Mouse (Mus musculus) cerebellum, adult 2 months (tissue): Measurements from ENCODE around the gene Polh. TPM values are rescaled to one million over a fixed set of nuclear protein-coding genes. Genes with fewer than 3 reads are reported as not detected.

Experiments used
- DNase-seq, 2 experiments: peaks; one replicate each; pipeline ENCODE4 v3.0.0; 2021
- H3K27ac ChIP-seq: fragments of 200-500 bp; 2 replicates; pipeline ENCODE4 v1.5.1; 2012; ENCODE audit warnings: low read length, control low read depth, inconsistent platforms; ENCODE audit not compliant: insufficient read depth
- H3K27me3 ChIP-seq: fragments of 200-500 bp; 2 replicates; pipeline ENCODE4 v1.6.1; 2012; ENCODE audit warnings: inconsistent platforms, mild to moderate bottlenecking, low read length, moderate library complexity; ENCODE audit not compliant: control insufficient read depth, insufficient read depth
- H3K4me1 ChIP-seq: fragments of 200-500 bp; 2 replicates; pipeline ENCODE4 v1.6.1; 2011; ENCODE audit warnings: low read length; ENCODE audit not compliant: control insufficient read depth, insufficient read depth
- H3K4me3 ChIP-seq: fragments of 200-500 bp; replicated peaks from 2 replicates; pipeline ENCODE3; 2011; ENCODE audit warnings: mild to moderate bottlenecking, low read depth, low read length, control low read depth; ENCODE audit not compliant: insufficient read depth
- CTCF ChIP-seq: fragments of 200-500 bp; IDR thresholded peaks from 2 replicates; pipeline ENCODE4 v1.5.1; 2011; ENCODE audit warnings: low read depth, mild to moderate bottlenecking, control low read depth, low read length, moderate library complexity, borderline replicate concordance; ENCODE audit not compliant: insufficient read depth
- POLR2A ChIP-seq: fragments of 200-500 bp; IDR thresholded peaks from 2 replicates; pipeline ENCODE4 v1.6.1; 2011; ENCODE audit warnings: low read length, control low read depth, borderline replicate concordance; ENCODE audit not compliant: insufficient read depth
- WGBS: fragments of 180-500 bp; shearing (Covaris S2); methylation state at CpG from one replicate; pipeline ENCODE4 v1.1.7; 2018; 5-methylcytosine and 5-hydroxymethylcytosine counted together
- polyA plus RNA-seq: library from polyadenylated mRNA; depleted of rRNA; stranded (reverse); fragments of >200 nt; gene quantifications from 2 replicates; pipeline ENCODE4 v1.2.3, GENCODE M21; 2012; rRNA removed

Polh gene
- polyA plus RNA-seq, 1 experiment: 5.8 TPM

DNA sequence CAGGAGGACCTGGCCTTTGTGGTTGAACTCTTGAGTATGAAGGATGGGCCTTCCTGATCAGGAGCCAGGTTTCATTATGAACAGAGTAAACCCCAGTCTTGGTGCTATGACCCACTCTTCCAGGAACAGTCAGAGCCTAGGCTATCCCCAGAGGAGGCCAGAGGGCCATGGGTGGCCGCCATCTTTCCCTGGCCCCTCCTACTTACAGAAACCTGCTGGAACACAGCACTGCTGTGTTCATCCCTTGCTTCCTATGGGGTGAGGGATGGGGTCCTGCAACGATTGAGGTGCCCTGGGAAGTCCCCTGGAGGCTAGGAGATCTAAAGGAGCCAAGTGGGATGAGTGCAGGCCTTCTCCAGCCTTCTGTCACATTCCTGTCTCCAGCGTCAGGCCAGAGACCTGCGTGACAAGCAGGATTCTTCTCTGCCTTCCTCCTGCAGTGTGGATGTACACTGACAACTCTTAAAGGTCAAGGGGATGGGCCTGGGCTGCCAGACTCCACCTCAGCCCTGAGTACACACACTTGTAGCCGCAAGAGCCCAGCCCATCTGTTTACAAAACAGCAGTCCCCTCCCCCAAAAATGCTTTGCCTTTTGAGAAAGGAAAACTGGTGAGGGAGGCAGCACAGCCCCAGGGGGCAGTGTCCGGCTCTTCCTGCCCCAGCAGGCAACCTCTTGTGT lies 74.5 kb downstream of the Polh start:
- no peaks in the 10 kb centered on the region for H3K27me3 ChIP-seq
- H3K27ac ChIP-seq: no peak overlapping the region
- H3K4me3 ChIP-seq: no peak overlapping the region
- H3K4me1 ChIP-seq: no peaks in the 10 kb centered on the region
- no peak for DNase-seq
- no peak for TF ChIP-seq POLR2A
- no peak for TF ChIP-seq CTCF
- WGBS: 66% methylated on average over 6 of the region's 6 CpGs

DNA sequence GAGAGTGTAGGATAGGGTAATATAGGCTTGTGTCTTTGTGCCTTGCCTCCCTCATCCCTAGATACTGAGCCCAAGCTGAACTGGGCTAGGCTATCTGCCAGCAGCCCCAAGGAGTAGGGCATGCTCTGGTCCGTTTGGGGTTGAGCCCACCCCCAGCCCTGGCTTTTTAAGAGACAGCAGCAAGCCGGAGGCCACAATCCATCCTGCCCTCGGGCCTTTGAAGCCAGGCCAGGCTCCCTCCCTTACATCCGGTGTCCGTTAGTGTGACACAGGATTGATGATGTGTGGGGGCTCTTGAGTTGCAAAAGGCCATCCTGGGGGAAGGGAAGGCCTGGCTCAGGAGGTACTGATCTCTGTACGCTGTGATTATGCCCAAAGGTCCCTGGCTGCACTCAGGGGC lies 75.8 kb downstream of the Polh start:
- no peak for TF ChIP-seq POLR2A
- 85% methylated on average over 6 of the region's 6 CpGs for WGBS
- no peak overlapping the region for H3K4me3 ChIP-seq
- H3K4me1 ChIP-seq: no peaks in the 10 kb centered on the region
- no peak for DNase-seq
- H3K27ac ChIP-seq: no peak overlapping the region
- no peaks in the 10 kb centered on the region for H3K27me3 ChIP-seq

GRCm38 (mm10) chr17:46123953-46124700 lies 78.3 kb downstream of the Polh start:
- no peak overlapping the region for H3K27ac ChIP-seq
- WGBS: 81% methylated on average over 12 of the region's 12 CpGs
- DNase-seq: no peak
- no peaks in the 10 kb centered on the region; the same call in 1 of the 2 replicates for H3K4me1 ChIP-seq
- no peaks in the 10 kb centered on the region for H3K27me3 ChIP-seq
- no peak overlapping the region for H3K4me3 ChIP-seq
- TF ChIP-seq POLR2A (no peak), CTCF (no peak)

DNA sequence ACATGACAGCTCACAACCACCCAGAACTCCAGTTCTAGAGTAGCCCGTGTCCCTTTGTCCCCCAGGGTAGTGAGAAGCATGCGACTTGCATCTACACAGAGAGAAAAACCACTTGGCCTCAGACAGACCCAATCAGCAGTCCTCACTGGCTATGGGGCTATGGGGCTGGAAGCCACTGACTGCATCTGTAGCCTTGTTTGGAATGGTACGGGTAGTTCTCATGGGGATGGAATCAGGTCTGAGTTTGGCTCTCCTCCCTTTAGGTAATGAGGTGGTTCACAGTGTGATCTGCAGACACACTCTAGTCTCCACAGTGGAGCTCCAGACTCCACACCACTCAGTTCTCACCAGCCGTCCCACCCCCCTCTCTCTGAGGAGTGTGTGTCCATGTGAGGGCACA lies 79.2 kb downstream of the Polh start:
- H3K27ac ChIP-seq: no peak overlapping the region
- 94% methylated on average over 4 of the region's 4 CpGs for WGBS
- no peak overlapping the region for H3K4me3 ChIP-seq

GRCm38 (mm10) chr17:46122791-46123190 lies 79.7 kb downstream of the Polh start:
- Histone ChIP-seq H3K27ac (no peak overlapping the region), H3K4me1 (no peaks in the 10 kb centered on the region; the same call in 1 of the 2 replicates), H3K4me3 (no peak overlapping the region), H3K27me3 (no peaks in the 10 kb centered on the region)
- DNase-seq: no peak
- 95% methylated on average over 4 of the region's 4 CpGs for WGBS
- no peak for TF ChIP-seq CTCF
- TF ChIP-seq POLR2A: no peak

More for the DNA sequence above, 79.2 kb downstream of the Polh start:
- no peaks in the 10 kb centered on the region; the same call in 1 of the 2 replicates for H3K4me1 ChIP-seq
- DNase-seq: no peak
- no peak for TF ChIP-seq CTCF
- no peak for TF ChIP-seq POLR2A
- no peaks in the 10 kb centered on the region for H3K27me3 ChIP-seq

Other genes starting within 250 kb of the Polh start
- 195 and 196 TPM in 2 replicates for gene Vegfa, start 170.3 kb downstream of the Polh start, polyA plus RNA-seq
- gene Mrps18a, start 91.7 kb downstream of the Polh start, polyA plus RNA-seq: 131 and 134 TPM in 2 replicates
- 10.5 and 11.9 TPM in 2 replicates for gene Rsph9, start 58.4 kb downstream of the Polh start, polyA plus RNA-seq
- gene Mad2l1bp, start 49.1 kb downstream of the Polh start, polyA plus RNA-seq: 17.4 TPM in 2 replicates
- 194 and 205 TPM in 2 replicates for gene Gtpbp2, start 41.6 kb downstream of the Polh start, polyA plus RNA-seq
- gene Xpo5, start 137 bp upstream of the Polh start, polyA plus RNA-seq: 39.1 and 40.7 TPM in 2 replicates
- gene Polr1c, start 45.4 kb upstream of the Polh start, polyA plus RNA-seq: 62.5 and 65.2 TPM in 2 replicates
- 111 and 117 TPM in 2 replicates for gene Yipf3, start 45.4 kb upstream of the Polh start, polyA plus RNA-seq
- gene Lrrc73, start 50.9 kb upstream of the Polh start, polyA plus RNA-seq: 26.8 and 28.1 TPM in 2 replicates
- gene Tjap1, start 80.4 kb upstream of the Polh start, polyA plus RNA-seq: 64.8 and 65.9 TPM in 2 replicates
- 8.8 and 9.0 TPM in 2 replicates for gene Dlk2, start 94.8 kb upstream of the Polh start, polyA plus RNA-seq
- 17.2 and 18.6 TPM in 2 replicates for gene Abcc10, start 125.7 kb upstream of the Polh start, polyA plus RNA-seq
- 27.4 and 27.8 TPM in 2 replicates for gene Zfp318, start 181.1 kb upstream of the Polh start, polyA plus RNA-seq
- 3.7 and 4.6 TPM in 2 replicates for gene Crip3, start 226.3 kb upstream of the Polh start, polyA plus RNA-seq
- 0.71 and 0.72 TPM in 2 replicates for gene Slc22a7, start 235.8 kb upstream of the Polh start, polyA plus RNA-seq